Mouse (Mus musculus) brain, embryonic 14.5 days (tissue): Measurements from ENCODE around the gene Cfap157. TPM values are rescaled to one million over a fixed set of nuclear protein-coding genes. Genes with fewer than 3 reads are reported as not detected.
A peak's percentile ranks its signal among the peaks of the same experiment; 100 is the strongest.

Experiments
- DNase-seq: peaks from one replicate; pipeline ENCODE4 v3.0.0-alpha.2; 2011; ENCODE audit warnings: low read depth
- CTCF ChIP-seq: fragments of 200-500 bp; IDR thresholded peaks from 2 replicates; pipeline ENCODE4 v1.5.1; 2012; ENCODE audit warnings: inconsistent platforms, mild to moderate bottlenecking, moderate library complexity, borderline replicate concordance; ENCODE audit not compliant: insufficient read depth, insufficient read length; ENCODE audit errors: extremely low read depth
- POLR2A ChIP-seq: fragments of 200-500 bp; IDR thresholded peaks from 2 replicates; pipeline ENCODE4 v1.6.1; 2012; ENCODE audit warnings: mild to moderate bottlenecking, inconsistent platforms, borderline replicate concordance; ENCODE audit not compliant: poor library complexity, insufficient read depth, insufficient read length, severe bottlenecking; ENCODE audit errors: extremely low read depth
- polyA plus RNA-seq: library from polyadenylated mRNA; depleted of rRNA; stranded (reverse); fragments of >200 nt; gene quantifications from 2 replicates; pipeline ENCODE4 v1.2.3, GENCODE M21; 2012

Cfap157 gene
- polyA plus RNA-seq, 1 experiment = 0.71 TPM

GRCm38 (mm10) chr2:32816946-32817581 is 32.8 kb upstream of the Cfap157 start:
- DNase-seq = peak; percentile 90
- no peak for TF ChIP-seq POLR2A
- no peak for TF ChIP-seq CTCF

DNA sequence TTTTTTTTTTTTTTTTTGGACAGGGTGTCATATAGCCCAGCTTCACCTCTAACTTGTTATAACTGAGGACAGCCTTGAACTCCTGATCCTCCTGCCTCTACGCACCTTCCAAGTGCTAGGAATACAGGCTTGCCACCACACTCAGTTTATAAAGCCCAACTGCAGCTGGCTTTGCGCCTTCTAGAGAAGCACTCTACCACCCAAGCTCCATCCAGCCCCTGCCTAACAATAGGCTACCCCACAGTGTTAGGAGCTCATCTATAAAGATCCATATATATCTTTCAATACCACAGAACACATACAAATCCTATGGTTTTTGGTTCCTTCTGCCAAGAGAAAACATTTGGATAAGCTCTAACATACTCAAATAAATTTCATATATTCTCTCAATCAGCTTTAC is 32.3 kb upstream of the Cfap157 start:
- TF ChIP-seq CTCF = no peak
- TF ChIP-seq POLR2A = no peak
- DNase-seq = peak; percentile 49

GRCm38 (mm10) chr2:32811959-32812358 is 27.7 kb upstream of the Cfap157 start:
- TF ChIP-seq POLR2A (no peak), CTCF (no peak)
- DNase-seq = no peak

- no peak for DNase-seq
- no peak for TF ChIP-seq POLR2A
- TF ChIP-seq CTCF = no peak
These were observed 24.8 kb upstream of the Cfap157 start for GRCm38 (mm10) chr2:32808816-32809566.

- DNase-seq = no peak
- TF ChIP-seq CTCF = no peak
- no peak for TF ChIP-seq POLR2A
These were observed 14.2 kb upstream of the Cfap157 start for GRCm38 (mm10) chr2:32798251-32798962.

GRCm38 (mm10) chr2:32795748-32796418 is 11.7 kb upstream of the Cfap157 start:
- TF ChIP-seq POLR2A = no peak
- TF ChIP-seq CTCF = no peak
- peak; percentile 20 for DNase-seq

GRCm38 (mm10) chr2:32791297-32791696 is 7.1 kb upstream of the Cfap157 start:
- DNase-seq = peak; percentile 26

DNA sequence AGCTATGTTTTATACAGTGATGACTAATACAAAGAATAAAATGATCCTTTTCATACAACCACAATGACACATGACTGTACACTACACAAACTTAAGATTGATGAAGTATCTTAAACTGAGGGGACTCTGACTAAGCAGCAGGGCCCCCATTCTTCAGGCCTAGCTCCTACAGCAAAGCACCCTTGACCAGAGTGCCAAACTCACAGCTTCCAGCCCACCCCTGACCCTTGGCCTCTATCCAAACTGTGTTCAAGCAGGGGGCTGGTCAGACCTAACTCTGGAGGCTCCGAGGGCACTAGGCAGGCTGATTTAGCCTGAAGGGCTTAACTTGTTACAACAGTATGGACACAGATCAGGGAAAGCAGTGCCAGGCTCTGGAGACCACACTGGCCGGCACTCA is 4.4 kb upstream of the Cfap157 start:
- DNase-seq = no peak

More at GRCm38 (mm10) chr2:32791297-32791696, 7.1 kb upstream of the Cfap157 start:
- TF ChIP-seq POLR2A (no peak), CTCF (no peak)

GRCm38 (mm10) chr2:32787176-32787575 is 2.9 kb upstream of the Cfap157 start:
- DNase-seq = peak; percentile 29
- TF ChIP-seq CTCF (peak; percentile 49; the same call in 1 of the 2 replicates), POLR2A (no peak)

More for the DNA sequence above, 4.4 kb upstream of the Cfap157 start:
- no peak for TF ChIP-seq CTCF
- no peak for TF ChIP-seq POLR2A

GRCm38 (mm10) chr2:32781710-32782109 is 2.5 kb downstream of the Cfap157 start:
- no peak for TF ChIP-seq CTCF
- TF ChIP-seq POLR2A = no peak
- DNase-seq = no peak

DNA sequence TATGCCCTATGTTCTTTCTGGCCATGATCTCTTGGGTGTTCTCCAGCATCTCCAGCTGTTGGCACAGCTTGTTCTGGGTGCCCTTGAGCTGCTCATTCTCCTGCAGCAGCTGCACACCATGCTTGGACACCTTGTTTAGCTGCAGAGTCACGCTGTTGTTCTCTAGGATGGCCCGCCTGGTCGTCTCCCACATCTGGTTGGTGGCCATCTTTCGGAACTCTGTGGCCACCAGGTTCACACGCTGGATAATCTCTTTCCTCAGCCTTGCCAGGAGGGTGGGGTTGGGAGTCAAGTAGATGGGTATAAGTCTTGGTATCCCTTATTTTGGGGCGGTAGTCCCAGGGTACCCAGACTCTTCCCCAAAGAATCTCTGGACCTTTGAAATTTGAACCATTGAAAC is 4.5 kb downstream of the Cfap157 start:
- TF ChIP-seq CTCF (no peak), POLR2A (no peak)
- DNase-seq = no peak

GRCm38 (mm10) chr2:32779131-32779530 is 5.1 kb downstream of the Cfap157 start:
- peak; percentile 63 for DNase-seq
- TF ChIP-seq CTCF = peak; percentile 76
- no peak for TF ChIP-seq POLR2A
